Mouse (Mus musculus) CD8-positive naive resting alpha-beta T cell, adult 2 months (primary cell): ENCODE results near the gene Kdr.
"Not testable (repeated sequence)": the region's sequence is repeated elsewhere in the genome, so short reads cannot be mapped to it uniquely, and the experiment has no call there.

ENCODE experiments used
- DNase-seq, 2 experiments: peaks; one replicate each; pipeline ENCODE4 v3.0.0; 2022; ENCODE audit warnings: low read depth in 2 of 2, low spot score in 2 of 2

The Kdr gene

GRCm38 (mm10) chr5:75961741-75962469, 16.4 kb downstream of the Kdr start:
- no peak for DNase-seq

GRCm38 (mm10) chr5:75959809-75960208, 18.4 kb downstream of the Kdr start:
- DNase-seq, result no peak

- DNase-seq, result no peak
These were observed 21.7 kb downstream of the Kdr start for GRCm38 (mm10) chr5:75956526-75956925.

GRCm38 (mm10) chr5:75955876-75956275, 22.4 kb downstream of the Kdr start:
- no peak for DNase-seq

GRCm38 (mm10) chr5:75954778-75955330, 23.4 kb downstream of the Kdr start:
- DNase-seq, result no peak

DNA sequence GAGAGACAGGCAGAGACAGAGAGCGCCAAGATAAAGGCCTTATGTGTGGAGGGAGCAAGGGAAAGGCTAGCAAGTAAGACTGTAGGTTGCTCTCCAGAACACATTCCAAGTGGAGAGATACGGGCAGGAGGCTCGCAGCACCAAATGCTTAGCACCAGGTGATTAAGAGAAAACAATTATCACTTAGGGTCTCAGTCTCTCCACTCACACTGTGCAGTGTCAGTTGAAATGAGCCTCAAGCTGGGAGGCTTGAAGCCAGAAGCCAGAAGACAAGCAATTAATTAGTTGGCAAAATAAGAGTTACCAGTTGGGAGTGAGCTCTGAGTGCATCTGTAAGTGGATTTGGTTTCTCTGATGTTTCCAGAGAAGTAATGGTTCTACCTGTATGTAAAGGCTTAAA, 24.0 kb downstream of the Kdr start:
- no peak for DNase-seq

GRCm38 (mm10) chr5:75952131-75952795, 26.0 kb downstream of the Kdr start:
- no peak for DNase-seq

GRCm38 (mm10) chr5:75950866-75951265, 27.4 kb downstream of the Kdr start:
- DNase-seq, result no peak

GRCm38 (mm10) chr5:75945394-75945793, 32.9 kb downstream of the Kdr start:
- DNase-seq, result no peak

DNA sequence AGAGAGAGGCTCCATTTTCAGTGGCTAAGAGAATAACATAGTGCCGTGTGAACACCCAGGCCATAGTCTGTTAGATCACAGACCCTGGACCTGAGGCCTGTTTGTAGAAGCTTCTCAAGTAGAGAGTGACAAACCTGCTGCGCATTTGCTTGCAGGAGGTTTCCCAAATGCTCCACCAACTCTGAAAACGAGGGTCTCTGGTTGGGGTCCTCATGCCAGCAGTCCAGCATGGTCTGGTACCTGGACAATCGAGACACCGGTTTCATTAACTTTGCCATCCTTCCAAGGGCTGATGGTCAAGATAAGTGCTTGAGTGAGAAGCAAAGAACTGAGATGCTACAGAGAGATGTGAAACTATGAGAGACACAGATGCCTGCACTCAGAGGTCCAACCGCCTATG, 35.0 kb downstream of the Kdr start:
- no peak for DNase-seq

DNA sequence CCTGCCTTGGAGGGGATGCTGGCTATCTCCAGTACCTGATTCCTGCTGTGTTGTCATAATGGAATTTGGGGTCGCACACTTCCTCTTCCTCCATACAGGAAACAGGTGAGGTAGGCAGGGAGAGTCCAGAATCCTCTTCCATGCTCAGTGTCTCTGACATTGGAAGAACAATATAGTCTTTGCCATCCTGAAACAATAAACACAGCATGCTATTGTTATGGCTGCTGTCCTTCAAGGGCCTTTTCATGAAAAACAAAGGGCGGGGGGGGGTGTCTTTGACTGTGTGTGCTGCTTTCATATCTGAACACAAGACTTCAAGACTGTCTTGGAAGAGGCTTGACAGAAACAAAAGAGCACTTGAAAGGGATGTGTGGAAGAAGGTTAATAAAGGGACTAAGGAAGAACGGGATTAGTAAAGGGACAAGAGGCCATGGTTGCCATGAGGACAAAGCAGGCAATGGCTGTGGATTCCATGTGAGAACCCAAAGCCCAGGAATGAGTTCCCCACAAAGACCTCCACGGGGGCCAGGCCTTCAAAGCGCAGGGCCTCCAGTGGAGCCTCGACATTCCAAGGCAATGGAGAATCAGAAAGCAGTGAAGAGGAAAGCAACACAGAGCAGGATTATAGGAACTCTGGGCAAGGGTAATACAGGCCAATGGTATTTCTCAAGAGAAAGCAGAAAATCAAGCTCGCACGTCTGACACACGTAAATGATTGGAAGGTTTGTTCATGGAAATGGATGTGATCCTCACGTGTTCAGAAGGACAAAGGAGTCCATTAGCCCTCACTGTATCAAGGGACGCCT, 36.3 kb downstream of the Kdr start:
- DNase-seq, result no peak

DNA sequence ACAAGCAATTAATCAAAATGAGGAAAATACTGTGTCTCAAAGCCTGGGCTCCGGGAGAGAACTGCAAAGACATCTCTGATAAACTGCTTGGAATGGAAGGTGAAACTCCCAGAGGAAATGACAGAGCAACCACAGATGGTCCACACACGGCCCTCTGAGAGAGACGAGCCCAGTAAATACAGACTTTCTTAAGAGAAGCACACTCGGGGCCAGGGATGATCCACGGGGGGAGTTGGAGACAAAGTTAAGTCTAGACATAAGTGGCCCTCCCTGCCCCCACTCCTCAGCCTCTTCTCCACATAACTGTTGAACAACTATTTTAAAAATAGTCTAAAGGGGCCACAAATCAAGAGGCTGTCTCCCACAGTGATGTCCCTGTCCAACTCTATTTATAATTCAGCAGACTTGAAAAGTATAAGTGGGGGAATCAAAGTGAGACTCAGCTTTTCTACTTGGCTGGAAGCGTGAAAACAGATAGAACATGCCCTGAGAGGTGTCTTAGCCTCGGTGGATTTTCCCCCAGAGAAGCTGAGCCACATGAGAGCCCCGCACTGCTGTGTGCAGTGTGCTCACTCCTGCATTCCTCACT, 39.0 kb downstream of the Kdr start:
- DNase-seq, result no peak

DNA sequence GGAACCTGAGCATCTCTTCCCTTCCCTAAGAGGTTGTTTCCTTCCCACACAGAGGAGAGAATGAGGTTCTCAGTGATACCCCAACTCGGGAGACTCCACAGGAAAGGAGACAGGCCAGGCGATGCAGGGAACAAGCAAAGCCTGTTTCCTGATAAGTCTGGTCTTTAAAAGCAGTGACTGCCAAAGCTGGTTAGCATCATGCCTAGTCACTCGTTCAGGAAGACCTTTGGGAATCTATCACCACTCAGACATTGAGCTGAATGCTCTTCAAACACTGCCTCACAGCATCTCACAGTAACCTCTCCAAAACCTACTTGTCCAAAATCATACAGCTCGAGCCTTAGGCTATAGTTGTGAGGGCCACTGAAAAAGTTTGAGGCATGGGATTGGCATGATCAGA, 40.2 kb downstream of the Kdr start:
- no peak for DNase-seq

GRCm38 (mm10) chr5:75936223-75936622, 42.0 kb downstream of the Kdr start:
- DNase-seq, result no peak

DNA sequence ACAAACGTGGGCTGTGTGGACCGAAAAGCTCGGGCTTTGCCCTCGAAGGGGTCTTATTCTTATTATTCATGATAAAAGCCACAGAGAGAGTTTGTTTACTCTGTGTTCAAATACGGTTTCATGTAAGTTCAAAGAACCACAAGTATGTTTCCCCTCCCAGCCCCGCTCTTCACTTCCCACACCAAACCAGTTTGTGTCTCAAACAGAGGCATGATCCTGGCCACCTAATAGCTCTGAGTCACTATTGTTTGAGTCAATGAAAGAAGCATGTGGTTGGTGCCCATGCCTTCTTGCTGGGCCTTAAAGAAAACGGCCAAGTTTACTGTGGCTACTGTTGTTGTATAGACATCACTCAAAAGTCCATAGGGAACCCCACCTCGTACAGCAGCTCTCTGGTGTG, 43.0 kb downstream of the Kdr start:
- no peak for DNase-seq

GRCm38 (mm10) chr5:75934201-75934600, 44.1 kb downstream of the Kdr start:
- peak; percentile 21 to 27 for DNase-seq

DNA sequence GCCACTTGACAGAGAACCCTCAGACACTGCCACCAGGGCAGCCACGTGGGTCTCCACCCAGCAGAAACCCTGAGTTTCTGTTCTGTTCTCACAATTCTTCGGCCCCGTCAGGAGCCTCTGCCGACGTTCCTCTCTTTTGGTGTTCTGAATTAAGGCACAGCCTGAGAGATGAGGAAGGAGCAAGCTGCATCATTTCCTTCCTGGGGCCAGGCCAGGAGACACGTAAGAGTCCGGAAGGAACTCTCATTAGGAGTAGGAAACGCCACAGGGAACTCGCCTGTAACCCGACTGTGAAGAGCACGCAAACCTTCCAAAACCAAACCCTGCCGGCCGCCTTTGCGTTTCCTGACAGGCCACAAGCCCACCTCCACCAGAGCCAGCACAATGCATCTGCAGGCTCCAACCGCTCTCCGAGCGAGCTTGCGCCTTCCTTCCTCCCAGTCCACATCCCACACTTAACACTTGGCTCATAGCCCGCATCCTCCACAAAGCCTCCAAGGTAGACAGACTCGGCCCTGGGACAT, 44.7 kb downstream of the Kdr start:
- DNase-seq, result peak; percentile 4 to 24

DNA sequence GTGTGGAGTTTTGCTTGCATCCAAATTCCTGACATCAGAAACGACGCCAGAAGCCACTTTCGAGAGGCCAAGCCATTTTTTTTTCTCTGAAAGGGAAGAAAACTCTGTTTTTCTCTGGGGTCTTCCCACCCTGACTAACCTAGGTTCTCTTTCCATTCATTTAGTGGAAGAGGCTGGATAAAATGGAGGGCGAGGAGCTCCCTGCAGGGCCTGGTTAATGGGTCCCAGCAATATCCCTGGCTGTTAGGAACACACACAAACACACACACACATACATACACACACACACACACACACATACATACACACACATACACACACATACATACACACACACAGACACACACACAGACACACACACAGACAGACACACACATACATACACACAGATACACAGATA, 46.8 kb downstream of the Kdr start:
- DNase-seq, result not testable (repeated sequence)

DNA sequence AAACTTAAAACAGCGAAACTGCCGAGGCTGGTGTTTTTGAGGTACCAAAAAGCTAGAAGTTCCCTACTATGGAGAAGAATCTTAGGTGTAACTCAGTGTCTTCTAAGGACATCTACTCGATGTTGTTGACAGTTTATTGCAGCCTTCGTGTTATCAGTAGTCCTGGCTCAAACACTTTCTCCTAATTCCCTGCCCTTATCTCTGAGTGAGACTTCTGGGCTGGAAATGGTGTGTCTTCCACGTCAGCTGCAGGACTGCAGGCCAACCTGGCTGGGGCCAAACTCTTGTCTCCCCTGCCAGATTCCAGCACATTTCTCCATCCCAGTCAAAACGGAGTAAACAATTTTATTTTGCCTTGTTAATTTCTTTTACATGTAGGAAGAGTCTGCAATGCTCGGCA, 48.3 kb downstream of the Kdr start:
- DNase-seq, result no peak

- DNase-seq, result no peak
These were observed 55.6 kb downstream of the Kdr start for GRCm38 (mm10) chr5:75922677-75923076.

DNA sequence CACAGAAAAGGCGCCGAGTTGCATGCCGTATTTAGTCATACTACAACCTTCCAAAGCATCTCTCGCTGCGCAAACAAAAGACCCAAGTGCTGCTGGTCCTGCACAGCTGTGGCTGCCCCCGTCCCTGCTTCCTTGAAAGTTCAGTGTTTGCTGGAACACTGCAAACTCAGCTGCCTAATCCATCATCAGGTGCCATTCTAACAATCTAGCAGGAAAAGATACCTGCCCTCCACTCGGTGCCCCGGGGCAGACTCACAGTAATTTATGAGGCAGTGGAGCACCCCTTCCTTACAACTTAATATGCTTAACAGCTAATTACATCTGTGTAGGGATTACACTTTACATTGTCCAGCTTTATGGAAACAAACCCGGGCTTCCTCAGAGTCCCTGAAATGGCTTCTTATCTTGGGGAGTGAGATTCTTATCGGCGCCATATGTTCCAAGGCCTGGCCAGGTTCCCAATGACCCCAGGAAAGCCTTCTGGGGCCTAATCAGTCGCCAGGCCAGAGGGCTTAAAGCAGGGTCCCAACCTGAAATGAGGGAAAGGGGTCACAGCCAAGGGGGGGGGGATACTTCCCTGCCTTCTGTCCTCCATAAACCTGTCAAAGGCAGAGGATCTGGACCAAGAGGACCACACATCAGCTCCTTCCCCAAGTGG, 56.4 kb downstream of the Kdr start:
- no peak for DNase-seq
